Mouse (Mus musculus): ENCODE results near the gene Gm20458. TPM values are rescaled to one million over a fixed set of nuclear protein-coding genes. Genes with fewer than 3 reads are reported as not detected.

Gene Gm20458
- polyA plus RNA-seq, 1 experiment from 2014 or later, result 17.9 TPM

DNA sequence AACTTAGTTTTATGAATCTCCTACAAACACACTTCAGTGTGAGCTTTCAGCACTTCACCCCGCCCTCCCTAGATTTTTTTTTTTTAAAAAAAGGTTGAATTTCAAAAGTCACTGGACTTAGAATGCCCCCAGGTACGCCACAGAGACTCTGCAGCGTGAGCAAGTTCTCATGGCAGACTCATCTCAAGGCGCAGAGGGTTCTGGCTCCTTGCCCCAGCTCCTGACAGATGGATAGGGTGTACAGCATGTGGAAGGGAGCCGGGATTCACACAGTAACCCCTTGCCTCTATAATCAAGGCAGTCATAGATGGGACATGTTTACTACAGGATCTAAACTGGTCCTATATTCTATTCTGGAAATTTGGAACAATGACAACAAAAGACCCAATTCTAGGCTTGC lies 35.4 kb upstream of the Gm20458 start:
- no peak overlapping the region for H3K27ac ChIP-seq
- no peak overlapping the region for H3K9ac ChIP-seq
- WGBS, result 82% methylated on average over 5 of the region's 5 CpGs
- ATAC-seq (ENCODE audit: insufficient read depth, low FRiP score, low read depth), result no peak
- H3K4me1 ChIP-seq, result no peaks in the 10 kb centered on the region
- H3K4me2 ChIP-seq, result no peak overlapping the region
- H3K36me3 ChIP-seq, result peaks cover 25% of the 10 kb centered on the region
- H3K27me3 ChIP-seq (replicated peaks), result no peaks in the 10 kb centered on the region
- H3K9me3 ChIP-seq, result no peaks in the 10 kb centered on the region
- no peak overlapping the region for H3K4me3 ChIP-seq (replicated peaks)

DNA sequence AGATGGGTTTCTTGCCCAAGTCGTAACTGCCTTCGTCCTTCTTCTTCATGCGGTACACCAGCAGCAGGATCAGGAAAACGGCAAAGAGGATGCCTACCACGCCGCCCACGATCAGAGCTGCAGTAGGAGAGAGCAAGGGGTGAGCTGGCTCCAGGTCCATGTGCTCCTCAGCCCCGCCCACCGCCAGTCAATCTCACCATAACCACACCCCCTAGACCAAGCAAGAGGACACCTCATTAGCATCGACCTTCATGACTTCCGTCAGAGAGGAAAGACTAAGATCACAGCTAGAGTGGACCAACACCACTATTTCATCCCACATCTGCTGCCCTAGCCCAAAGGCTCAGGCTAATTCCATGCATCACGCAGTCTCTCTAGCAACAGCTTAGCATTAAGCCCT lies 34.6 kb upstream of the Gm20458 start:
- peaks cover 25% of the 10 kb centered on the region for H3K36me3 ChIP-seq
- H3K4me3 ChIP-seq (replicated peaks), result no peak overlapping the region
- ATAC-seq (ENCODE audit: insufficient read depth, low FRiP score, low read depth), result peak; percentile 29; the same call in 1 of the 2 replicates
- no peaks in the 10 kb centered on the region for H3K9me3 ChIP-seq
- H3K4me1 ChIP-seq, result peaks cover 2% of the 10 kb centered on the region; the same call in 1 of the 2 replicates
- WGBS, result 31% methylated on average over 12 of the region's 12 CpGs
- H3K4me2 ChIP-seq, result no peak overlapping the region
- H3K27ac ChIP-seq, result no peak overlapping the region
- no peaks in the 10 kb centered on the region for H3K27me3 ChIP-seq (replicated peaks)
- H3K9ac ChIP-seq, result no peak overlapping the region

DNA sequence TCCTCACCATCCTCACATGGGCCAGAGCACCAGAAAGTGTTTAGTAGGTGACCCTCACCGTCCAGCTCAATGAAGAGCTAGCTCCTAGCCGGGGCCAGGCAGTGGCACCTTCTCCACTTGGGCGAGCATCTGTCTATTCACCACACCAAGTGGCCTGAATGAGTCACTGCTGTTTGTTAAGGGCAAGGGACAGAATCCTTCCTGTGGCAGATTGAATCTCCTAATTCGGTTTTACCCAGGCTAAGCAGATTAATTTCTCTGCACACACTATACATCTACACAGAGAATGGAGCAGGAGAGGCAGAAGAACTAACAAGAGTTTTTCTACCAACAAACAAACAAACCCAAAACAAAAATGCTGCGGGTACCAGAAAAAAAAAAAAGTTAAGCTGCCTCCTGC lies 33.8 kb upstream of the Gm20458 start:
- no peak overlapping the region for H3K4me3 ChIP-seq (replicated peaks)
- ATAC-seq (ENCODE audit: insufficient read depth, low FRiP score, low read depth), result no peak
- no peaks in the 10 kb centered on the region for H3K9me3 ChIP-seq
- H3K4me1 ChIP-seq, result peaks cover 9% of the 10 kb centered on the region
- H3K27me3 ChIP-seq (replicated peaks), result no peaks in the 10 kb centered on the region
- peaks cover 25% of the 10 kb centered on the region for H3K36me3 ChIP-seq
- no peak overlapping the region for H3K27ac ChIP-seq
- no peak overlapping the region for H3K9ac ChIP-seq
- H3K4me2 ChIP-seq, result no peak overlapping the region
- WGBS, result 80% methylated on average over 5 of the region's 5 CpGs

DNA sequence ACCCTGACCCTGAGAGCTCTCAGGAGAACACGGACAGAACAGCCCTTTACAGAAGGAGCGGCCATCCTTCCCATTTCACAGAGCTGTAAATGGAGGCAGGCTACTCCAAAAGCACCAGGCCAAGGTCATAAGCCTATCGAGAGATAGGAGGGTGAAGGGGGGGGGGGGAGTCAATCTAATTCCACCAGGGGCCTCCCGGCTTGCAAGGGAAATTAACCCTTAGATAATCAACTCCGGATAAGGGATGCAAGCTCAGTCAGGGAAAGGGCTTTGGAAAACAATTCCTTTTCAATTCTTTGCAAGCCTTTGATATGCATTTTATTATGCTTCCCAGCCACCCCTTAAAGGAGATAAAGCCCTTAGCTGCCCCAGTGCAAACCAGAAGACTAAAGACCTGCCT lies 32.3 kb upstream of the Gm20458 start:
- no peaks in the 10 kb centered on the region for H3K9me3 ChIP-seq
- no peaks in the 10 kb centered on the region for H3K27me3 ChIP-seq (replicated peaks)
- H3K4me1 ChIP-seq, result peaks cover 21% of the 10 kb centered on the region
- H3K27ac ChIP-seq, result no peak overlapping the region
- peaks cover 25% of the 10 kb centered on the region for H3K36me3 ChIP-seq
- H3K4me2 ChIP-seq, result no peak overlapping the region
- WGBS, result 30% methylated on average over 5 of the region's 5 CpGs
- no peak overlapping the region for H3K9ac ChIP-seq
- H3K4me3 ChIP-seq (replicated peaks), result no peak overlapping the region
- ATAC-seq (ENCODE audit: insufficient read depth, low FRiP score, low read depth), result no peak

DNA sequence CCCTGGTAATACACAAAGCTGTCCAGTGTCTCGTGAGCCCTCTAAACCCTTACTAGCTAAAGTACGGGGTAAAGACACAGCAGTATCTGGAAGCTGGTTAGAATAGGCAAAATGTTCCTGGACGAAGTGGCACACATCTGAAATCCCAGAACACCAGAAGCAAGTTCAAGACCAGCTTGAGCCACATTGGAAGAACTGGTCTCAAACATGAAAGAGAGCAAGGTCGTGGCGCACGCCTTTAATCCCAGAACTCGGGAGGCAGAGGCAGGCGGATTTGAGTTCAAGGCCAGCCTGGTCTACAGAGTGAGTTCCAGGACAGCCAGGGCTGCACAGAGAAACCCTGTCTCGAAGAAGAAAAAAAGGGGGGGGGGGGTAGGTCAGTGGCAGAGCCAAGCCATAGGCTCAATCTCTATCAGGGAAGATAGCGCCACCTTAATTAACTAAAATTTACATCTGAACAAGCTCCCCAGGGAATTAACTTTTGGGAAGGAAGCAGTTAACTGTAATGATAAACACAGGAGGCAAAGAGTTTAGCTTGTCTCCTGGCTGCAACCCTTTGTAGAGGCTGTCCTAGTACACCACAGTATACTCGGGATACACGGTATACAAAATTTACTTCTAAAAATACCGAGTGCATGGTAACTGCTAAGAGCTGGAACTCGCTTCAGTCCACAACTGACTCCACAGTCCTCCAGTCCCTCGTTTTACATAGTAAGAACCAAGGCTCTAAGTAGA lies 30.7 kb upstream of the Gm20458 start:
- Histone ChIP-seq H3K4me1 (peaks cover 35% of the 10 kb centered on the region), H3K9me3 (no peaks in the 10 kb centered on the region), H3K27ac (peak overlapping the region; percentile 13; the same call in 1 of the 2 replicates), H3K4me3 (replicated peaks) (no peak overlapping the region), H3K36me3 (peaks cover 20% of the 10 kb centered on the region), H3K9ac (no peak overlapping the region), H3K4me2 (peak overlapping the region; percentile 13; the same call in 1 of the 2 replicates), H3K27me3 (replicated peaks) (no peaks in the 10 kb centered on the region)
- WGBS, result 54% methylated on average over 15 of the region's 15 CpGs
- ATAC-seq (ENCODE audit: insufficient read depth, low FRiP score, low read depth), result no peak

DNA sequence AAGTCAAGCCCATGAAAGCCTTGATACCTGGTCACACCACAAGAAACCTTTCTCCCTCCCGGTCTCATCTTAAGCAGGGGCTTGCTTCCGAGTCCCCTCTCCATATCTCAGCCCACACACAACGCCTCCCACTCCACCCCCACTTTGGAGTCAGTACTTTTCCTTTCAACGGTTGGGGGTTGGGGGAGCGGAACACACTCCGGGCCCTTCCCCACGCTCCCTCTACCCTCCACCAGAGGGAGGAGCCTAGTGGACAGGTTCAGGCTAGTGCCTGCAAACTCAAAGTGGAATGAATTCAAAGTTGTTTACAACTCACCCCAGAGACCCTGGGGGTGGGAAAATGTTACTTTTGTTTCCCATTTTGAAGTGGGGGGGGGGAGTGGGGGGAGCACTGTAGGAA lies 30.1 kb upstream of the Gm20458 start:
- peak overlapping the region; percentile 13; the same call in 1 of the 2 replicates for H3K4me2 ChIP-seq
- H3K9me3 ChIP-seq, result no peaks in the 10 kb centered on the region
- no peak overlapping the region for H3K4me3 ChIP-seq (replicated peaks)
- 13% methylated on average over 7 of the region's 7 CpGs for WGBS
- peaks cover 20% of the 10 kb centered on the region for H3K36me3 ChIP-seq
- peak overlapping the region; percentile 89 for H3K27ac ChIP-seq
- H3K9ac ChIP-seq, result no peak overlapping the region
- H3K4me1 ChIP-seq, result peaks cover 35% of the 10 kb centered on the region
- no peaks in the 10 kb centered on the region for H3K27me3 ChIP-seq (replicated peaks)
- ATAC-seq (ENCODE audit: insufficient read depth, low FRiP score, low read depth), result no peak; the same call in 1 of the 2 replicates

DNA sequence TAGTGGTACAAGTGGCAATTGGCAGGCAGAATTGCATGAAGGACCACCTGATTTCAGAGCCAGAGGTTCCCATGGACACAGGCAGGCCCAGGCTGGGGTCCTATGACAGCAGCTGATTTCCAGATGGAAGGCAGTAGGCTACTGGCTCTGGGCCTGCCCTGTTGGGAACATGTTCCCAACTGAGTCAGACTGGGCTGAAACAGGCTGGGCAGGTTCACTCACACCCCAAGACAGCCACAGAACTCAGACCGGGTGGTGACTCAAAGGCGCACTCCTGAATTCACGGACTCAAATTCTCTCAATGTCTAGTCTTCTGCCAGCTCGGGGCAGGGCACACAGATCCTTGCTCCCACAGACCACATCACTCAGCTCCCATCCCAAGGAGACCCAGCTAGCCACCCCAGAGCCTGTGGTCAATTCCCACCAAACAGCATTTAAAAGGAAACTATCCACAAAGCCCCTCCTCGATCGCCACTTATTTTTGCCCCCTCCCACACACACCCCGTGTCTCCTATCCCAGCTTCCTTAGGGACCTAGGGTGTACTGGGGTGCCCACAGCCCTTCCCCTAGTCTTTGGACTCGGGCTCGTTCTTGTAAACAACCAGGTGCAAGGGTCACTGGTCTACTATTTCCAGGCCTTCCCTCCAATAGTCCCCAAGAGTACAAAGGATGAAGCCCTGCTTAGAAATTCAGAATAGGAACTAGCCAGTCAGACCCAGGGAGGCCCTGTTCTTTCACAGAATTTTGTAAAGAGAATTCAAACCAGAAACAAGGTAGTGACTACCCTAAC lies 28.9 kb upstream of the Gm20458 start:
- Histone ChIP-seq H3K36me3 (peaks cover 20% of the 10 kb centered on the region), H3K9ac (no peak overlapping the region), H3K9me3 (no peaks in the 10 kb centered on the region), H3K4me1 (peaks cover 46% of the 10 kb centered on the region), H3K27ac (peak overlapping the region; percentile 89), H3K4me3 (replicated peaks) (no peak overlapping the region), H3K4me2 (peak overlapping the region; percentile 37), H3K27me3 (replicated peaks) (no peaks in the 10 kb centered on the region)
- ATAC-seq (ENCODE audit: insufficient read depth, low FRiP score, low read depth), result no peak
- WGBS, result 47% methylated on average over 9 of the region's 9 CpGs

DNA sequence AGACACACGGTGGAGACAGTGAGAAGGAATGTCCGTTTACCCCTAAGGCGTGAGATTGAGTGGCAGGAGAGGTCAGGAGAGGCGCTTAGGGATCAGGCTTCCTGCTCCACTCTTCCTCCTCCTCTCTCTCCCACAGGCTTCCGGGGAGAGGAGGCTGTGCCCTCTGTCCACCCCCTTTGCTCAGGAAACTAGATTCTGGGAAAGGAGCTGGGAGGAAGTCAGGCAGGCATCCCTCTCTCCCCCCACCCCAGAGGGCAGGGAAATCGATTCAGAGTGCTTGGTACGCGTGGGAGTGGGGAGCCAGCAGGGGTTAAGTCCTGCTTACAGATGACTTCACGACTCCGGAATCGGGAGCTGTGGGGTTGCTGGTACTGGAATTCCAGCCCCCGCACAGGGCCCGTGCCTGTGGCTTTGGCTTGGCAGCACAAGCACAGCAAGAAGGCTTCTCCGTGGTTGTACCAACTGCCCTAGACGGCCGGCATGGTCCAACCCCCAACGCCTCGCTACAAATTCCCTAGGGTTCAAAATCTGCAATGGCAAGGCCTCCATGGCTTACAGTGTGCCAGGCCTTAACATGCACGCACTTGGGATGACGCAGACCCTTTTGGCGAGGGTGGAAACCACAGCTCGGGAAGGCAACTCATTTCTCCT lies 28.1 kb upstream of the Gm20458 start:
- 17% methylated on average over 22 of the region's 22 CpGs for WGBS
- no peaks in the 10 kb centered on the region for H3K9me3 ChIP-seq
- H3K4me3 ChIP-seq (replicated peaks), result no peak overlapping the region; the same call in 1 of the 2 replicates
- no peak overlapping the region for H3K9ac ChIP-seq
- no peaks in the 10 kb centered on the region for H3K27me3 ChIP-seq (replicated peaks)
- peak overlapping the region; percentile 37 for H3K4me2 ChIP-seq
- peak overlapping the region; percentile 89 for H3K27ac ChIP-seq
- ATAC-seq (ENCODE audit: insufficient read depth, low FRiP score, low read depth), result no peak
- H3K36me3 ChIP-seq, result peaks cover 15% of the 10 kb centered on the region
- peaks cover 46% of the 10 kb centered on the region for H3K4me1 ChIP-seq

DNA sequence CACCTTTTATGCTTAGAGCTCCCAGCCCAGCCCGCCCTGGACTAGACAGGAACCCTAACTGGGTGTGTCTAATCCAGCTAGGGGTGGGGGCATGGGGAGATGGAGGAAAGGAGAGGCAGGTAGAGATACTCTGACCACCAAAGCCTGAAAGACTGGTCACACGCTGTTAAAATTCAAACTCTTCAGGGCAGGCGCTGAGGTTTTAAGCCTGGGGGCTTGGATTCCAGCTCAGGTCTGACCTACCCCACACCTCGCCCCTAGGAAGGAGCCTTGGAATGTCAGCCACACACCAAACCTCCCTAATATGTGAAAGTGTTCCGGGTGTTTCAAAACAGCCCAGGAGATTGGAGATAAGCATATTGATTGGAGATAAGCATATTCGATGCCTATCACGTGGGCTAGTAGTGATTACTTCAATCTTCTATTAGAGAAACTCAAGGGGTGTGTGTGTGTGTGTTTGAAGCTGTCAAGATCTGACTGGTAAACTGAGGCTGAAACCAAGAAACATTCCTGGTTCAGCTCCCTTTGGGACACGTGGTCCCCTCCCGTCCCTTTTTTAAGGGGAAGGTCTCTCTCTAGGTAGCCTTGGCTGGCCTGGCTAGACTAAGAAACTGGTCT lies 27.4 kb upstream of the Gm20458 start:
- no peak for ATAC-seq (ENCODE audit: insufficient read depth, low FRiP score, low read depth)
- H3K36me3 ChIP-seq, result peaks cover 11% of the 10 kb centered on the region
- H3K9me3 ChIP-seq, result no peaks in the 10 kb centered on the region
- peaks cover 48% of the 10 kb centered on the region for H3K4me1 ChIP-seq
- peak overlapping the region; percentile 89 for H3K27ac ChIP-seq
- peak overlapping the region; percentile 37 for H3K4me2 ChIP-seq
- H3K27me3 ChIP-seq (replicated peaks), result no peaks in the 10 kb centered on the region
- 70% methylated on average over 9 of the region's 9 CpGs for WGBS
- no peak overlapping the region for H3K4me3 ChIP-seq (replicated peaks)
- no peak overlapping the region for H3K9ac ChIP-seq

DNA sequence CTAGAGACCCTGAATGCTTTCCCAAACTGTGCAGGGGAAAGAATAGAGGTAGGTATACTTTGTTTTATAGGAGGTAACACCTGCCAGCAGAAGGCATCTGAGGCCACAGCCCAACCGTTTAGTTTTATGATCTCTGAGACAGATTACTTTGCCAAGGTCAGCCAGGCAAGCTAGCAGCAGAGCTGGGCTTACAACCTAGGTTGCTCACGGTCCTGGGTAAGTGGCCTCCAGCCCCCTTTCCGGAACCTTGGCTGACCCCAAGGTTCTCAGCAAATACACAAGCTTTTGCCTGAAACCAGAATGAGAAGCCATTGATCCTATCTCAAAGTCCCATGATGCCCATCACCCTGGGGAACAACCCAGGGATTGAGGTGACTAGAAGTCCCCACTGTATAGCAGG lies 26.1 kb upstream of the Gm20458 start:
- peaks cover 61% of the 10 kb centered on the region for H3K4me1 ChIP-seq
- H3K4me3 ChIP-seq (replicated peaks), result no peak overlapping the region
- H3K4me2 ChIP-seq, result peak overlapping the region; percentile 16; the same call in 1 of the 2 replicates

DNA sequence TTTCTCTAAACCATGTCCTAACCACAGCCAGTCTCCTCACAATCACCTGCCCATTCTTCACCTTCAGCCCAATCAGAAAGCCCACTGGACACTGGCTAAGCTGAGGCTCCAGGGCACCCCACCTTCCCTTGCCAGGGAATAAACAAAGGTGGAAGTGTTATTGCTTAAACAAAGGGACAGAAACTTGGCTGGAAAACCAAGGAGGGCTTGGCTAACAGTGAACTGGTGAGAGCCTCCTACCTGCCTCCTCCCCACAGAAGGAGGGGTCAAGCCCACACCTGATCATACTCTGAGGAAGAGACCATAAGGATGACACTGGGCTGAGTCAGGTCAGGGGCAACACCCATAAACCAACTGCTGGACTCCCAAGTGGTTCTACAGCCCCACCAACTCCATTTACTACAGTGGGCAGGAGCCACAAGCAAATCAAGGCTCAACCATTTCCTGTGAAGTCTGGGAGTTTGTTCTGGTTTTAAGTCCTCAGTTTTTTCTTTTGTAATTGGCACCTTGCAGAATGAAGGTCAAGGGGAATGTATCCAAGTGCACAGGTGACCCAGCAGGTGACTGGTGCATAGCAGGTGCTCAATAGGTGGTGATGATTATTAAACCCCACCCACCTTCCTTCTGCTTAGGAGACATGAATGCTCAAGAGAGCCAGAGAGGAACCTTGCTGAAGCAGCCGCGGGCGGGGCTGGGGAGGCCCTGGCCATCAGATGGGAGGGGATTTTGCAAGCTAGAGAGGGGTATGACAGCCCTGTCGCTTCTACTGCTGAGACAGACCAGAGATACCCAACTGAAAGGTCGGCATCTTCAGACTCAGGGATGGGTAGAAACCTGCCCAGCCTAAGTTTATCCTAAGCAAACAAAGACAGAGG lies 25.3 kb upstream of the Gm20458 start:
- H3K27ac ChIP-seq, result peak overlapping the region; percentile 87
- 37% methylated on average over 5 of the region's 5 CpGs for WGBS
- H3K27me3 ChIP-seq (replicated peaks), result no peaks in the 10 kb centered on the region
- H3K9ac ChIP-seq, result no peak overlapping the region
- ATAC-seq (ENCODE audit: insufficient read depth, low FRiP score, low read depth), result no peak
- H3K36me3 ChIP-seq, result no peaks in the 10 kb centered on the region
- H3K4me1 ChIP-seq, result peaks cover 67% of the 10 kb centered on the region
- H3K4me2 ChIP-seq, result no peak overlapping the region
- no peaks in the 10 kb centered on the region for H3K9me3 ChIP-seq
- no peak overlapping the region for H3K4me3 ChIP-seq (replicated peaks)

More for the DNA sequence above, 26.1 kb upstream of the Gm20458 start:
- H3K36me3 ChIP-seq, result no peaks in the 10 kb centered on the region
- ATAC-seq (ENCODE audit: insufficient read depth, low FRiP score, low read depth), result no peak
- H3K9ac ChIP-seq, result no peak overlapping the region
- no peaks in the 10 kb centered on the region for H3K27me3 ChIP-seq (replicated peaks)
- WGBS, result 59% methylated on average over 3 of the region's 3 CpGs
- H3K27ac ChIP-seq, result peak overlapping the region; percentile 87; the same call in 1 of the 2 replicates
- H3K9me3 ChIP-seq, result no peaks in the 10 kb centered on the region
